Mouse (Mus musculus) ES-E14 (cell line): ENCODE measurements at regions not wholly inside any gene's neighbourhood (a gene's known extent, or its start where the extent isn't known, plus 50 kb on each side); places are given as distances from the start of the nearest gene placed in this dataset.

Source experiments
- HCFC1 ChIP-seq: IDR thresholded peaks from 2 replicates; pipeline ENCODE4 v1.6.1; 2012; ENCODE audit warnings: low read length, inconsistent platforms, borderline replicate concordance; ENCODE audit not compliant: insufficient read depth
- MAFK ChIP-seq: IDR thresholded peaks from 2 replicates; pipeline ENCODE4 v1.6.1; 2014; ENCODE audit warnings: mild to moderate bottlenecking, low read depth, low read length, inconsistent platforms; ENCODE audit not compliant: insufficient read depth
- ZC3H11A ChIP-seq: IDR thresholded peaks from 2 replicates; pipeline ENCODE4 v1.6.1; 2012; ENCODE audit warnings: low read depth, mild to moderate bottlenecking, inconsistent platforms, low read length, borderline replicate concordance

DNA sequence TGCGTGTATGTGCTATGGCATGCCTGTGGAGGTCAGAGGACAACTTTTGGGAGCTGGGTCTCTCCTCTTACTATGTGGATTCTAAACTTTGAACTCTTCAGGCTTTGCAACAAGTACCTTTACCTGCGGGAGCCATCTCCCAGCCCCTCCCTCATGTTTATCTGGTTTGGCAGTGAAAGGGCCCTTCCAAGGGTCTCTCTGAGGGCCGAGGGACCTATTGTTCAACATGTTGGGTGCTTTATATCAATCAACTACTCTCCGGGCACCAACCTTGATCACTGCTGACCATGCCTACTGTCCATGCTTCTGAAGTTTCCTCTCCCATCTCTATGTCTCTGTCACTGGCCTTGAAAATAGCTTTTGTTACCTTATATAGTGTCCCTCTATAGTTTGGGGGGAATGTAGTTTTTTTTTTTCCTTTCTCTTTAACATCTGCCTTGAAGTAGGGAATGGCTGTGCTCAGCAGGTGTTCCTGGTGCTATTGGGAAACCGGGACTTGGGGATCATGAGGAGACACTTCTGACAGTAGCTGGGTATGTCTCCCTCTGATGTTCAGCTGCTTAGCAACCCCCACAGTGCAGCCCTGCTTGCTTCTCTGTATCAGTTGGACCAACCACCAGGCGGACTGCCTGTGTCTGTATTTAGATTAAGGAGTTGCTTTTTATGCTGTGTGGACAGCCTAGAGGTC is 120.2 kb upstream of the Fstl4 start:
- no peak for TF ChIP-seq HCFC1
- no peak for TF ChIP-seq ZC3H11A
- no peak for TF ChIP-seq MAFK
